8 mouse cellular contexts compared by ENCODE assay signal in the genomic region with DNA sequence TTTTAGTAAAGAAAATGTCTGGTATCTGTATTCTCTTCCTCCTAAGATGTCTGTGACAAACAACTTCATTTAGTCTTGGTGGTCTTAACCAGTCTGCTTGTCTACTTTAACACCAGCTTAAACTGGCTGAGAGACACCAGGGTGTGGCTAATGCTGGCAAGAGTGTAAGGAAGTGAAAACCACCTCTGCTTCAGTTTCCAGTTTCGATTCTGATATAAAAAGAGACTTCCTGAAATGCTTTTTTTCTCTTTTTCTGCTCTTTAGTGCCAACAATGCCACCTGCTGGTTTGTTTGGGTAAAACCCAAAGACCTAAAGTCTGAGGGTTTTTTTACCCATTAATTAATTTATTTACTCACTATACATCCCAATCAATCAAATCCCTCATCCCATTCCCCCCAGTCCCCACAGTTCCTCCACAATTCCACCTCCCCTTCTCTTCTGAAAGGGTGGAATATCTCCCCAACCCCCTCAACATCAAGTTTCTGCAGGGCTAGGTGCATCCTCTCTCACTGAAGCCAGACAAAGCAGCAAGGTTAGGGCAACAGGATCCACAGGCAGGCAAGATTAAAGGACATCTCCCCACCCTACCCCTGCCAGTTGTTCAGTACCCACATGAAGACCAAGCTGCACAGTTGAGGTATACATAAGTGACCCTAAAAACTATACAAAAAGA. TPM values are rescaled to one million over a fixed set of nuclear protein-coding genes. Genes with fewer than 3 reads are reported as not detected.
DNase-seq lines count a peak whose midpoint lies in the region; ATAC-seq and TF ChIP-seq lines count a peak whose summit lies in the region.
"Not testable (repeated sequence)": the region's sequence is repeated elsewhere in the genome, so short reads cannot be mapped to it uniquely, and the experiment has no call there.

No protein-coding gene starts in this region.

- H3K4me2 ChIP-seq in CH12.LX (ENCODE audit: insufficient read depth, low read depth, poor library complexity, severe bottlenecking): not testable (repeated sequence)
- H3K4me2 ChIP-seq in lung, embryonic 16.5 days (ENCODE audit: low read depth, low read length): peak overlapping the region; percentile 43

- DNase-seq in CH12.LX (ENCODE audit: extremely low read depth): peak; percentile 75
- peak; percentile 12 for DNase-seq in embryonic facial prominence, embryonic 10.5 days (ENCODE audit: low spot score)
- peak; percentile 70 to 74 for DNase-seq in heart, adult 18-20 months
- peak; percentile 31 to 52 for DNase-seq in layer of hippocampus, postnatal 10 days (ENCODE audit: low spot score in 2 of 2)
- DNase-seq in ovary, postnatal 14 days (ENCODE audit: low spot score): peak; percentile 24
- DNase-seq in thymus, postnatal 0 days (ENCODE audit: low spot score): peak; percentile 71

- not testable (repeated sequence) for H3K9me3 ChIP-seq in CH12.LX (replicated peaks; ENCODE audit: low read length); embryonic facial prominence, embryonic 10.5 days; lung, embryonic 16.5 days (ENCODE audit: control insufficient read depth, low read length)

- in situ Hi-C loops in CH12.LX (cut with MboI; ENCODE audit: low pct_ligation_motif_present, low pct_unique_long_range_greater_than_20kb, low sequenced_read_pairs): not testable (repeated sequence)

- H3K4me1 ChIP-seq in CH12.LX (ENCODE audit: control insufficient read depth in 1 of 2, insufficient read depth in 2 of 2); embryonic facial prominence, embryonic 10.5 days; lung, embryonic 16.5 days (replicated peaks; ENCODE audit: control insufficient read depth, insufficient read depth, low read length): not testable (repeated sequence)

- not testable (repeated sequence) for H3K4me3 ChIP-seq in CH12.LX (replicated peaks in 1 of 3; ENCODE audit: low read depth in 2 of 3, low read length in 2 of 3, poor library complexity in 1 of 3); embryonic facial prominence, embryonic 10.5 days
- peak overlapping the region; percentile 25; the same call in 1 of the 2 replicates for H3K4me3 ChIP-seq in lung, embryonic 16.5 days (ENCODE audit: low read length)

- peak; percentile 92 for TF ChIP-seq EP300 in CH12.LX (IDR thresholded peaks at IDR 0.05; ENCODE audit: low read length)

- WGBS in embryonic facial prominence, embryonic 10.5 days: 25% methylated on average over 1 of the region's 1 CpGs
- 0% methylated on average over 1 of the region's 1 CpGs for WGBS in lung, embryonic 16.5 days

- peak; percentile 68 for TF ChIP-seq RAD21 in CH12.LX (IDR thresholded peaks at IDR 0.05; ENCODE audit: low read depth, low read length)

- H3K27ac ChIP-seq in CH12.LX (ENCODE audit: insufficient read depth, low read depth); embryonic facial prominence, embryonic 10.5 days (replicated peaks); lung, embryonic 16.5 days (ENCODE audit: low read length): not testable (repeated sequence)

- H3K9ac ChIP-seq in CH12.LX (ENCODE audit: insufficient read depth, low read depth); lung, embryonic 16.5 days (ENCODE audit: low read length): not testable (repeated sequence)

- H3K27me3 ChIP-seq in CH12.LX (replicated peaks); embryonic facial prominence, embryonic 10.5 days (replicated peaks; ENCODE audit: low read depth, poor library complexity, severe bottlenecking); lung, embryonic 16.5 days (ENCODE audit: control insufficient read depth, insufficient read depth, low read depth, low read length): not testable (repeated sequence)

- H3K79me2 ChIP-seq in CH12.LX (replicated peaks; ENCODE audit: control insufficient read depth, extremely low read depth, insufficient read depth, poor library complexity, severe bottlenecking): not testable (repeated sequence)

- TF ChIP-seq CTCF in CH12.LX (conservative IDR thresholded peaks at IDR 0.05 in 1 of 2, IDR thresholded peaks at IDR 0.05 in 1 of 2; ENCODE audit: low read depth in 2 of 2, low read length in 2 of 2): peak in 1 of 2 experiments; percentile 68; a peak in 2 of 4 replicates

- H3K36me3 ChIP-seq in CH12.LX (replicated peaks in 1 of 2; ENCODE audit: control insufficient read depth in 1 of 2, insufficient read depth in 1 of 2, low read length in 1 of 2); embryonic facial prominence, embryonic 10.5 days (replicated peaks); lung, embryonic 16.5 days (ENCODE audit: control insufficient read depth, insufficient read depth, low read length): not testable (repeated sequence)

- dilution Hi-C loops in CH12.LX (cut with MboI; ENCODE audit: extremely low pct_ligation_motif_present, extremely low pct_unique_long_range_greater_than_20kb, low sequenced_read_pairs): not testable (repeated sequence)

- peak; percentile 87 for ATAC-seq in inflammation-experienced regulatory T-cells, adult 6 months
- peak; percentile 58 for ATAC-seq in lung, embryonic 16.5 days (ENCODE audit: low read depth)

- TF ChIP-seq POLR2A in CH12.LX (IDR thresholded peaks at IDR 0.05; ENCODE audit: low read depth, low read length): not testable (repeated sequence)

TF ChIP-seq in CH12.LX, 34 proteins besides CTCF, POLR2A, EP300 and RAD21:
- TF ChIP-seq IRF4 (IDR thresholded peaks at IDR 0.05; ENCODE audit: low read depth, low read length) (peak; percentile 88), SMC3 (IDR thresholded peaks at IDR 0.05; ENCODE audit: low read depth, low read length) (peak; percentile 56), BHLHE40 (IDR thresholded peaks at IDR 0.05; ENCODE audit: low read depth, low read length) (0 out of 2 replicates have a peak, but pooled peaks have one; percentile 35), ZNF384 (IDR thresholded peaks at IDR 0.05; ENCODE audit: low read depth, low read length) (peak; percentile 95), RCOR1 (conservative IDR thresholded peaks at IDR 0.05; ENCODE audit: low read depth, low read length) (0 out of 2 replicates have a peak, but pooled peaks have one; percentile 6), MEF2A (IDR thresholded peaks at IDR 0.05; ENCODE audit: borderline replicate concordance, low read depth, low read length) (peak; percentile 72)

RNA-seq across cellular contexts. Expression of gene Samd9l, which starts 53.3 kb away (rescaled TPM):
- 3.7 and 4.1 TPM in 2 replicates for total RNA-seq in CH12.LX (2012; rRNA removed)
- 20.0 and 26.2 TPM in 2 replicates for total RNA-seq in CH12.LX (2014; rRNA removed)
- polyA plus RNA-seq in CH12.LX (2012; ENCODE audit: insufficient read length, low read depth): 7.5 and 8.2 TPM in 2 replicates
- 0.24 and 0.37 TPM in 2 replicates for polyA plus RNA-seq in embryonic facial prominence, embryonic 10.5 days (2016; fragmentation: Nextera tagmentation; extraction: Ambion mirVana)
- total RNA-seq in heart, adult 18-20 months (2021): 1 to 10 TPM; 6.2 to 7.3 TPM
- 100 to 1,000 TPM in 2 of 3 experiments, 10 to 100 TPM in 1; 96.9 to 154 (median 134) TPM for polyA plus RNA-seq in inflammation-experienced regulatory T-cells, adult 6 months (2017; shearing (Covaris generic))
- 1 to 10 TPM; 2.9 to 5.3 TPM for total RNA-seq in layer of hippocampus, postnatal 10 days (2021)
- polyA plus RNA-seq in lung, embryonic 16.5 days (2015; fragmentation: Nextera tagmentation; extraction: Ambion mirVana): 8.3 and 9.6 TPM in 2 replicates
- 8.5 and 9.9 TPM in 2 replicates for polyA plus RNA-seq in thymus, postnatal 0 days (2015; fragmentation: Nextera tagmentation; extraction: Ambion mirVana)

Comparison
In these comparisons a context has a peak if more than half of its experiments do, and no peak if none do; other contexts are left out.
1. DNase-seq: peak in every context shown above with its lines; median percentile 75 in CH12.LX; 72 in heart, adult 18-20 months; 71 in thymus, postnatal 0 days; 42 in layer of hippocampus, postnatal 10 days; 24 in ovary, postnatal 14 days; 12 in embryonic facial prominence, embryonic 10.5 days.